Mouse (Mus musculus) E14TG2a.4 (cell line): ENCODE results near the gene Enpp1.

Experiments used
- CTCF ChIP-seq: conservative IDR thresholded peaks from 2 replicates; pipeline ENCODE4 v1.5.1; 2014; ENCODE audit warnings: low read length
- POU5F1 ChIP-seq: IDR thresholded peaks from 2 replicates; pipeline ENCODE4 v1.6.1; 2014; ENCODE audit warnings: low read length, borderline replicate concordance

- TF ChIP-seq CTCF (no peak), POU5F1 (no peak)
These were observed 122.7 kb downstream of the Enpp1 start for GRCm38 (mm10) chr10:24589238-24589637.
